Mouse (Mus musculus): ENCODE measurements around the gene Parm1. TPM values are rescaled to one million over a fixed set of nuclear protein-coding genes. Genes with fewer than 3 reads are reported as not detected.

The Parm1 gene
- polyA plus RNA-seq, 1 experiment from 2014 or later = 9.6 TPM

- no peak for ATAC-seq (replicated peaks; ENCODE audit: low FRiP score)
- DNase-seq (ENCODE audit: low spot score) = no peak
- Histone ChIP-seq H3K4me1 (replicated peaks; ENCODE audit: control insufficient read depth, insufficient read depth, low read length) (no peaks in the 10 kb centered on the region), H3K4me2 (no peak overlapping the region), H3K27me3 (replicated peaks; ENCODE audit: control insufficient read depth, insufficient read depth, low read length) (no peaks in the 10 kb centered on the region), H3K9ac (ENCODE audit: low read depth, low read length) (no peak overlapping the region), H3K9me3 (ENCODE audit: control insufficient read depth, low read length) (no peaks in the 10 kb centered on the region), H3K4me3 (ENCODE audit: low read depth, low read length) (no peak overlapping the region), H3K27ac (ENCODE audit: low read depth, low read length) (no peak overlapping the region), H3K36me3 (ENCODE audit: control insufficient read depth, insufficient read depth, low read length) (no peaks in the 10 kb centered on the region)
- WGBS = 90% methylated on average over 5 of the region's 5 CpGs
Measured at GRCm38 (mm10) chr5:91594083-91594482, 76.7 kb downstream of the Parm1 start.

- Histone ChIP-seq H3K4me2 (no peak overlapping the region), H3K27me3 (replicated peaks; ENCODE audit: control insufficient read depth, insufficient read depth, low read length) (no peaks in the 10 kb centered on the region), H3K9me3 (ENCODE audit: control insufficient read depth, low read length) (no peaks in the 10 kb centered on the region), H3K36me3 (ENCODE audit: control insufficient read depth, insufficient read depth, low read length) (no peaks in the 10 kb centered on the region), H3K4me1 (replicated peaks; ENCODE audit: control insufficient read depth, insufficient read depth, low read length) (no peaks in the 10 kb centered on the region), H3K9ac (ENCODE audit: low read depth, low read length) (no peak overlapping the region), H3K27ac (ENCODE audit: low read depth, low read length) (no peak overlapping the region), H3K4me3 (ENCODE audit: low read depth, low read length) (no peak overlapping the region)
- ATAC-seq (replicated peaks; ENCODE audit: low FRiP score) = no peak
- no peak for DNase-seq (ENCODE audit: low spot score)
- WGBS = 59% methylated on average over 5 of the region's 5 CpGs
Measured at GRCm38 (mm10) chr5:91597216-91597615, 79.8 kb downstream of the Parm1 start.

GRCm38 (mm10) chr5:91599801-91600200 lies 82.4 kb downstream of the Parm1 start:
- H3K27me3 ChIP-seq (replicated peaks; ENCODE audit: control insufficient read depth, insufficient read depth, low read length) = no peaks in the 10 kb centered on the region
- no peak overlapping the region for H3K9ac ChIP-seq (ENCODE audit: low read depth, low read length)
- no peak overlapping the region for H3K4me2 ChIP-seq
- WGBS = 72% methylated on average over 7 of the region's 7 CpGs
- no peak overlapping the region for H3K4me3 ChIP-seq (ENCODE audit: low read depth, low read length)
- H3K36me3 ChIP-seq (ENCODE audit: control insufficient read depth, insufficient read depth, low read length) = no peaks in the 10 kb centered on the region
- ATAC-seq (replicated peaks; ENCODE audit: low FRiP score) = no peak
- H3K9me3 ChIP-seq (ENCODE audit: control insufficient read depth, low read length) = no peaks in the 10 kb centered on the region
- H3K27ac ChIP-seq (ENCODE audit: low read depth, low read length) = no peak overlapping the region
- no peak for DNase-seq (ENCODE audit: low spot score)
- no peaks in the 10 kb centered on the region for H3K4me1 ChIP-seq (replicated peaks; ENCODE audit: control insufficient read depth, insufficient read depth, low read length)

DNA sequence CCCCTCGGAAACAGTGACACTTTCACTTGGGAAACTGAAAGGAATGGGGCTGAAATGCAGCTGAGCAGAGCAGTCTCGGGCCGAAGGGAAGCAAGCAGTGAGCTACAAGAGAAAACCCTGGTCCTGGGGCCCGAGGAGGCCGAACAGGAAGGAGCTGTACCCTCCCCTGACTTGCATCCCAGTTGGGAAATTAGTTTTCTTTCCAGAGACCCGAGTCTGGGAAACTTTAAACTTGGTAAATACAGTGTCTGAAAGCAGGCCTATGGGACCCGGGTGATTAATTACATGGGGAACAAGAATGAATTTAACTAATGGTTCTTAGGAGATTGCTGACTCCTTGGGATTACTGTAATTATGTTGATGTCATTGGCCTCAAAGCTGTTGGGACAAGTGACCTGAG lies 85.9 kb downstream of the Parm1 start:
- 71% methylated on average over 7 of the region's 7 CpGs for WGBS
- ATAC-seq (replicated peaks; ENCODE audit: low FRiP score) = no peak
- H3K27me3 ChIP-seq (replicated peaks; ENCODE audit: control insufficient read depth, insufficient read depth, low read length) = no peaks in the 10 kb centered on the region
- no peak overlapping the region for H3K4me3 ChIP-seq (ENCODE audit: low read depth, low read length)
- H3K9ac ChIP-seq (ENCODE audit: low read depth, low read length) = no peak overlapping the region
- no peak overlapping the region for H3K27ac ChIP-seq (ENCODE audit: low read depth, low read length)
- no peaks in the 10 kb centered on the region for H3K4me1 ChIP-seq (replicated peaks; ENCODE audit: control insufficient read depth, insufficient read depth, low read length)
- H3K9me3 ChIP-seq (ENCODE audit: control insufficient read depth, low read length) = no peaks in the 10 kb centered on the region
- no peaks in the 10 kb centered on the region for H3K36me3 ChIP-seq (ENCODE audit: control insufficient read depth, insufficient read depth, low read length)
- DNase-seq (ENCODE audit: low spot score) = no peak
- H3K4me2 ChIP-seq = no peak overlapping the region

- Histone ChIP-seq H3K4me3 (ENCODE audit: low read depth, low read length) (no peak overlapping the region), H3K4me1 (replicated peaks; ENCODE audit: control insufficient read depth, insufficient read depth, low read length) (no peaks in the 10 kb centered on the region), H3K36me3 (ENCODE audit: control insufficient read depth, insufficient read depth, low read length) (no peaks in the 10 kb centered on the region), H3K9me3 (ENCODE audit: control insufficient read depth, low read length) (no peaks in the 10 kb centered on the region), H3K27ac (ENCODE audit: low read depth, low read length) (no peak overlapping the region), H3K9ac (ENCODE audit: low read depth, low read length) (no peak overlapping the region), H3K27me3 (replicated peaks; ENCODE audit: control insufficient read depth, insufficient read depth, low read length) (no peaks in the 10 kb centered on the region), H3K4me2 (no peak overlapping the region)
- DNase-seq (ENCODE audit: low spot score) = no peak
- WGBS = 69% methylated on average over 12 of the region's 12 CpGs
- no peak for ATAC-seq (replicated peaks; ENCODE audit: low FRiP score)
Measured at GRCm38 (mm10) chr5:91603787-91604439, 86.5 kb downstream of the Parm1 start.

- no peak overlapping the region for H3K9ac ChIP-seq (ENCODE audit: low read depth, low read length)
- DNase-seq (ENCODE audit: low spot score) (no peak), ATAC-seq (replicated peaks; ENCODE audit: low FRiP score) (no peak)
Measured at GRCm38 (mm10) chr5:91607234-91607633, 89.8 kb downstream of the Parm1 start.

GRCm38 (mm10) chr5:91607841-91608240 lies 90.4 kb downstream of the Parm1 start:
- no peak for DNase-seq (ENCODE audit: low spot score)
- no peak overlapping the region for H3K27ac ChIP-seq (ENCODE audit: low read depth, low read length)
- H3K27me3 ChIP-seq (replicated peaks; ENCODE audit: control insufficient read depth, insufficient read depth, low read length) = no peaks in the 10 kb centered on the region
- H3K4me3 ChIP-seq (ENCODE audit: low read depth, low read length) = no peak overlapping the region
- no peak for ATAC-seq (replicated peaks; ENCODE audit: low FRiP score)
- WGBS = 76% methylated on average over 7 of the region's 7 CpGs
- no peak overlapping the region for H3K9ac ChIP-seq (ENCODE audit: low read depth, low read length)
- H3K4me1 ChIP-seq (replicated peaks; ENCODE audit: control insufficient read depth, insufficient read depth, low read length) = no peaks in the 10 kb centered on the region
- H3K36me3 ChIP-seq (ENCODE audit: control insufficient read depth, insufficient read depth, low read length) = no peaks in the 10 kb centered on the region
- H3K4me2 ChIP-seq = no peak overlapping the region
- no peaks in the 10 kb centered on the region for H3K9me3 ChIP-seq (ENCODE audit: control insufficient read depth, low read length)

More at GRCm38 (mm10) chr5:91607234-91607633, 89.8 kb downstream of the Parm1 start:
- no peak overlapping the region for H3K4me3 ChIP-seq (ENCODE audit: low read depth, low read length)
- 80% methylated on average over 2 of the region's 2 CpGs for WGBS
- no peaks in the 10 kb centered on the region for H3K36me3 ChIP-seq (ENCODE audit: control insufficient read depth, insufficient read depth, low read length)
- no peak overlapping the region for H3K4me2 ChIP-seq
- no peak overlapping the region for H3K27ac ChIP-seq (ENCODE audit: low read depth, low read length)
- no peaks in the 10 kb centered on the region for H3K9me3 ChIP-seq (ENCODE audit: control insufficient read depth, low read length)
- H3K27me3 ChIP-seq (replicated peaks; ENCODE audit: control insufficient read depth, insufficient read depth, low read length) = no peaks in the 10 kb centered on the region
- H3K4me1 ChIP-seq (replicated peaks; ENCODE audit: control insufficient read depth, insufficient read depth, low read length) = no peaks in the 10 kb centered on the region

DNA sequence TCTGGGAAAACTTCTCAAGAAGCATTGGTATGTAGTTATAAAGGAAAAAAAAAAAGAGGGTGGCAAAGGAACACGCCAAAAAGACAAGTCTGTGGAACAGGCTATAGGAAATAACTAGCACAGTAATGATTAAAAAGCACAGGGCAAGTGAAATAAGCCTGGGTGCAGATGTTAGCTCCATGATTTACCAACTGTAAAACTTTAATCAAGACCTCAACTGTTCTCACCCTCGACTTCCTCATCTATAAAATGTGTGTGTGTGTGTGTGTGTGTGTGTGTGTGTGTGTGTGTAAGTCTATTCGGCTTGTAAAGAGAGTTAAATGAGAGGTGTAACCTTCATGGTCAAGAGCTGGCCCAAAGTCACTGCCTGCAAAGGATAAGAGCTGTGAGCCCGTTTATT lies 91.6 kb downstream of the Parm1 start:
- Histone ChIP-seq H3K9ac (ENCODE audit: low read depth, low read length) (no peak overlapping the region), H3K4me1 (replicated peaks; ENCODE audit: control insufficient read depth, insufficient read depth, low read length) (no peaks in the 10 kb centered on the region), H3K36me3 (ENCODE audit: control insufficient read depth, insufficient read depth, low read length) (no peaks in the 10 kb centered on the region), H3K4me3 (ENCODE audit: low read depth, low read length) (no peak overlapping the region), H3K27me3 (replicated peaks; ENCODE audit: control insufficient read depth, insufficient read depth, low read length) (no peaks in the 10 kb centered on the region), H3K4me2 (no peak overlapping the region), H3K9me3 (ENCODE audit: control insufficient read depth, low read length) (no peaks in the 10 kb centered on the region), H3K27ac (ENCODE audit: low read depth, low read length) (no peak overlapping the region)
- DNase-seq (ENCODE audit: low spot score) (no peak), ATAC-seq (replicated peaks; ENCODE audit: low FRiP score) (no peak)
- WGBS = 72% methylated on average over 4 of the region's 4 CpGs

DNA sequence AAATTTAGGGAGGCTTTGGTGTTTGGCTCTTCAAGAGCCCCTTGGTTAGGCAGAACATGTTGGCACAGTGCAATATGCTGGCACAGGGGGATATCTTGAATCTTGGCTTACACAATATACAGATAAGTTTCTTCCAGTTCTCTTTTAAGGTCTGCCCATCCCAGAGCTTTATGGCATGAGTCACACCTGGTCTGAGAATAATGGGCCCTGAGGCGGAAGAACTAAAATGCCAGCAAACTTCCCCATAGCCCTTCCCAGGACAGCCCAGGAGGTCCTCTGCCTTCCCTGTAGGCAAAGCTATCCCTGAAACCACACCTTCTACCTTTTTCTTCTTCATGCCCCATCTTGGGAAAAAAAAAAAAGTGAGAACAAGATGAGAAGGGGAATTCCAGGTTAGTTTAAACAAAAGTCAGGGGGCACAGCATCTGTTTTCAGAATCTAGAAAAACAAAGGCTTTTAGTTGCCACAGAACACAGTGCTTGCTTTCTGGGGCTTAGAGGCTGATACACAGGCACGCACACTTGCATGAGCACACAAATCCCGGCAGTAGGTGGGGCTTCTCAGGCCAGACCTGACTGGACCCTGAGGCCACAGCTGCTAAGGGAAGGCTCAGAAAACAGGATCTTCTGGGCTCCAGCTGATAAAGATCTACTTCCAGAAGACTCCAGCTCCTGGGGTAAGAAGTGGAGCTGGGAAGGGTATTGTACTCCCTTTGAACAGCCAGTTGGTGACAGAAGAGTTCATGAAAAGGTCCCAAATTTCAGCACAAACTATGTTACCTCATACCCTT lies 92.3 kb downstream of the Parm1 start:
- DNase-seq (ENCODE audit: low spot score) (no peak), ATAC-seq (replicated peaks; ENCODE audit: low FRiP score) (no peak)
- no peak overlapping the region for H3K9ac ChIP-seq (ENCODE audit: low read depth, low read length)
- no peak overlapping the region for H3K4me3 ChIP-seq (ENCODE audit: low read depth, low read length)
- no peaks in the 10 kb centered on the region for H3K27me3 ChIP-seq (replicated peaks; ENCODE audit: control insufficient read depth, insufficient read depth, low read length)
- no peaks in the 10 kb centered on the region for H3K9me3 ChIP-seq (ENCODE audit: control insufficient read depth, low read length)
- H3K27ac ChIP-seq (ENCODE audit: low read depth, low read length) = no peak overlapping the region
- H3K4me2 ChIP-seq = no peak overlapping the region
- H3K36me3 ChIP-seq (ENCODE audit: control insufficient read depth, insufficient read depth, low read length) = no peaks in the 10 kb centered on the region
- no peaks in the 10 kb centered on the region for H3K4me1 ChIP-seq (replicated peaks; ENCODE audit: control insufficient read depth, insufficient read depth, low read length)
- 76% methylated on average over 3 of the region's 3 CpGs for WGBS

Measured in liver, embryonic 11.5 days (tissue).